Mouse (Mus musculus) CH12.LX (cell line): ENCODE results near the gene Tha1. TPM values are rescaled to one million over a fixed set of nuclear protein-coding genes. Genes with fewer than 3 reads are reported as not detected.

Experiments
- DNase-seq: peaks from one replicate; pipeline ENCODE4 v3.0.0-alpha.2; 2013; ENCODE audit errors: extremely low read depth
- H3K27ac ChIP-seq: 2 replicates; pipeline ENCODE4 v1.5.1; 2012; ENCODE audit warnings: low read depth, mild to moderate bottlenecking, control low read depth, moderate library complexity; ENCODE audit not compliant: insufficient read depth
- H3K27me3 ChIP-seq: replicated peaks from 2 replicates; pipeline ENCODE3; 2012; ENCODE audit warnings: inconsistent platforms
- H3K36me3 ChIP-seq, 2 experiments: replicated peaks in 1 of 2; 2 replicates each; pipeline versions ENCODE3 to v1.6.1; 2012; ENCODE audit warnings: inconsistent platforms in 1 of 2, low read length in 1 of 2, mild to moderate bottlenecking in 1 of 2, mixed read lengths in 1 of 2, moderate library complexity in 1 of 2; ENCODE audit not compliant: control insufficient read depth in 1 of 2, insufficient read depth in 1 of 2
- H3K4me1 ChIP-seq, 2 experiments: 2 replicates each; pipeline ENCODE4 v1.6.1; 2012; ENCODE audit warnings: inconsistent platforms in 1 of 2, moderate library complexity in 1 of 2; ENCODE audit not compliant: insufficient read depth in 2 of 2, control insufficient read depth in 1 of 2
- H3K4me2 ChIP-seq: 2 replicates; pipeline ENCODE4 v1.6.1; 2012; ENCODE audit warnings: low read depth, mild to moderate bottlenecking, control low read depth; ENCODE audit not compliant: poor library complexity, insufficient read depth, severe bottlenecking
- H3K4me3 ChIP-seq, 3 experiments: fragments of 150-350 bp in 1 of 3; sonication (generic) in 1 of 3; replicated peaks in 1 of 3; 2 replicates each; pipeline versions ENCODE3 to v1.5.1; 2011 to 2012; ENCODE audit warnings: low read depth in 2 of 3, low read length in 2 of 3, mild to moderate bottlenecking in 2 of 3, moderate library complexity in 2 of 3, control low read depth in 1 of 3, improper control_type of control experiment in 1 of 3, inconsistent platforms in 1 of 3, mixed read lengths in 1 of 3; ENCODE audit not compliant: poor library complexity in 1 of 3
- H3K79me2 ChIP-seq: replicated peaks from 2 replicates; pipeline ENCODE4 v1.6.1; 2012; ENCODE audit warnings: mild to moderate bottlenecking, moderate library complexity; ENCODE audit not compliant: control insufficient read depth, poor library complexity, insufficient read depth, severe bottlenecking; ENCODE audit errors: extremely low read depth
- H3K9ac ChIP-seq: 2 replicates; pipeline ENCODE4 v1.6.1; 2012; ENCODE audit warnings: low read depth, mild to moderate bottlenecking, control low read depth, moderate library complexity; ENCODE audit not compliant: insufficient read depth
- H3K9me3 ChIP-seq: replicated peaks from 2 replicates; pipeline ENCODE3; 2012; ENCODE audit warnings: low read length, inconsistent platforms, mixed read lengths
- BHLHE40 ChIP-seq: IDR thresholded peaks from 2 replicates; pipeline ENCODE4 v1.6.1; 2011; ENCODE audit warnings: mild to moderate bottlenecking, low read depth, low read length, improper control_type of control experiment
- CTCF ChIP-seq, 2 experiments: IDR thresholded peaks in 1 of 2; conservative IDR thresholded peaks in 1 of 2; 2 replicates each; pipeline ENCODE4 v1.5.1; 2011 to 2012; ENCODE audit warnings: low read depth in 2 of 2, low read length in 2 of 2, improper control_type of control experiment in 1 of 2, inconsistent platforms in 1 of 2, mild to moderate bottlenecking in 1 of 2, moderate library complexity in 1 of 2
- E2F4 ChIP-seq: IDR thresholded peaks from 2 replicates; pipeline ENCODE4 v1.6.1; 2011; ENCODE audit warnings: low read depth, low read length, improper control_type of control experiment; ENCODE audit not compliant: insufficient replicate concordance
- EP300 ChIP-seq: IDR thresholded peaks from 2 replicates; pipeline ENCODE4 v1.6.1; 2011; ENCODE audit warnings: low read length, improper control_type of control experiment
- GABPA ChIP-seq: IDR thresholded peaks from 2 replicates; pipeline ENCODE4 v1.6.1; 2012; ENCODE audit warnings: low read depth, low read length, improper control_type of control experiment, inconsistent platforms; ENCODE audit not compliant: insufficient replicate concordance
- HCFC1 ChIP-seq: IDR thresholded peaks from 2 replicates; pipeline ENCODE4 v1.6.1; 2012; ENCODE audit warnings: low read depth, mild to moderate bottlenecking, inconsistent platforms, low read length, improper control_type of control experiment
- IRF4 ChIP-seq: IDR thresholded peaks from 2 replicates; pipeline ENCODE4 v1.6.1; 2014; ENCODE audit warnings: low read depth, mild to moderate bottlenecking, inconsistent platforms, low read length, improper control_type of control experiment
- KAT2A ChIP-seq: IDR thresholded peaks from 2 replicates; pipeline ENCODE4 v1.6.1; 2012; ENCODE audit warnings: low read length, improper control_type of control experiment, inconsistent platforms; ENCODE audit not compliant: insufficient replicate concordance
- MAFK ChIP-seq: IDR thresholded peaks from 2 replicates; pipeline ENCODE4 v1.6.1; 2011; ENCODE audit warnings: low read length, improper control_type of control experiment; ENCODE audit not compliant: insufficient replicate concordance
- MAX ChIP-seq: IDR thresholded peaks from 2 replicates; pipeline ENCODE4 v1.6.1; 2011; ENCODE audit warnings: low read length, improper control_type of control experiment
- MAZ ChIP-seq: IDR thresholded peaks from 2 replicates; pipeline ENCODE4 v1.6.1; 2012; ENCODE audit warnings: low read depth, mild to moderate bottlenecking, inconsistent platforms, low read length, improper control_type of control experiment, moderate library complexity
- MYC ChIP-seq: IDR thresholded peaks from 2 replicates; pipeline ENCODE4 v1.6.1; 2011; ENCODE audit warnings: low read depth, mild to moderate bottlenecking, improper control_type of control experiment, low read length
- NELFE ChIP-seq: IDR thresholded peaks from 2 replicates; pipeline ENCODE4 v1.6.1; 2011; ENCODE audit warnings: low read depth, low read length, improper control_type of control experiment
- NRF1 ChIP-seq: IDR thresholded peaks from 2 replicates; pipeline ENCODE4 v1.6.1; 2014; ENCODE audit warnings: low read depth, mild to moderate bottlenecking, inconsistent platforms, low read length, improper control_type of control experiment, moderate library complexity
- PAX5 ChIP-seq: IDR thresholded peaks from 2 replicates; pipeline ENCODE4 v1.6.1; 2012; ENCODE audit warnings: low read length, inconsistent platforms, mixed read lengths
- POLR2A ChIP-seq: IDR thresholded peaks from 2 replicates; pipeline ENCODE4 v1.6.1; 2011; ENCODE audit warnings: low read depth, mild to moderate bottlenecking, improper control_type of control experiment, low read length
- POLR2AphosphoS2 ChIP-seq: IDR thresholded peaks from 2 replicates; pipeline ENCODE4 v1.6.1; 2011; ENCODE audit warnings: low read depth, low read length, improper control_type of control experiment
- RAD21 ChIP-seq: IDR thresholded peaks from 2 replicates; pipeline ENCODE4 v1.6.1; 2011; ENCODE audit warnings: low read depth, mild to moderate bottlenecking, low read length, improper control_type of control experiment, moderate library complexity
- RCOR1 ChIP-seq: conservative IDR thresholded peaks from 2 replicates; pipeline ENCODE4 v1.6.1; 2012; ENCODE audit warnings: low read depth, mild to moderate bottlenecking, inconsistent platforms, low read length, improper control_type of control experiment
- SMC3 ChIP-seq: IDR thresholded peaks from 2 replicates; pipeline ENCODE4 v1.6.1; 2011; ENCODE audit warnings: low read depth, low read length, improper control_type of control experiment
- ZKSCAN1 ChIP-seq: IDR thresholded peaks from 2 replicates; pipeline ENCODE4 v1.6.1; 2012; ENCODE audit warnings: low read depth, inconsistent platforms, low read length, improper control_type of control experiment, borderline replicate concordance
- ZNF384 ChIP-seq: IDR thresholded peaks from 2 replicates; pipeline ENCODE4 v1.6.1; 2012; ENCODE audit warnings: low read depth, low read length, improper control_type of control experiment, inconsistent platforms
- dilution Hi-C: fragments of 300-500 bp; cut with MboI; formaldehyde crosslinking; loops from 2 replicates; pipeline ENCODE4 v1.14.3; 2020; ENCODE audit warnings: low sequenced_read_pairs; ENCODE audit not compliant: extremely low pct_unique_long_range_greater_than_20kb, extremely low pct_ligation_motif_present
- in situ Hi-C: fragments of 300-500 bp; cut with MboI; formaldehyde crosslinking; loops from 3 replicates; pipeline ENCODE4 v1.14.3; 2019; ENCODE audit warnings: low sequenced_read_pairs, low pct_ligation_motif_present, low pct_unique_long_range_greater_than_20kb, mixed read lengths
- polyA plus RNA-seq: library from polyadenylated mRNA; unstranded; fragments of >175 nt; gene quantifications from 2 replicates; pipeline ENCODE4 v1.2.1, GENCODE M21; 2012; ENCODE audit warnings: low read depth; ENCODE audit not compliant: insufficient read length
- total RNA-seq, 2 experiments: library from RNA; depleted of rRNA; stranded (reverse); fragments of 300-350 nt in 1 of 2; fragments of >200 nt in 1 of 2; gene quantifications; 2 replicates each; pipeline ENCODE4 v1.2.3; 2012 to 2014

Gene Tha1
- total and polyA plus RNA-seq, 3 experiments = not detected

- dilution Hi-C loops = no loop called here
- Histone ChIP-seq H3K9me3 (peaks cover 12% of the 10 kb centered on the region), H3K36me3 (no peaks in the 10 kb centered on the region), H3K4me3 (no peak overlapping the region), H3K27me3 (peaks cover 60% of the 10 kb centered on the region), H3K79me2 (no peaks in the 10 kb centered on the region), H3K9ac (no peak overlapping the region), H3K4me2 (no peak overlapping the region), H3K27ac (no peak overlapping the region), H3K4me1 (peaks cover 10 to 19% of the 10 kb centered on the region in 2 experiments)
- in situ Hi-C loops = loop anchor here (5.0 kb wide), 1 partner anchor 36 kb away; no protein-coding TSS in a partner anchor
- TF ChIP-seq PAX5 (no peak), NELFE (no peak), SMC3 (no peak), MYC (no peak), MAFK (no peak), MAX (no peak), IRF4 (no peak)
- DNase-seq = no peak
Measured at GRCm38 (mm10) chr11:117915837-117916236, 42.6 kb upstream of the Tha1 start.

- dilution Hi-C loops (no loop called here), in situ Hi-C loops (loop anchor here (5.0 kb wide), 1 partner anchor 37 kb away; no protein-coding TSS in a partner anchor)
- no peak overlapping the region for H3K4me3 ChIP-seq
- H3K9me3 ChIP-seq = peaks cover 12% of the 10 kb centered on the region
- no peak for TF ChIP-seq GABPA
- TF ChIP-seq MYC = no peak
- TF ChIP-seq EP300 = no peak
- TF ChIP-seq ZNF384 = no peak
- TF ChIP-seq BHLHE40 = no peak
- no peak for TF ChIP-seq POLR2AphosphoS2
- no peak for TF ChIP-seq RCOR1
- TF ChIP-seq PAX5 = no peak
- TF ChIP-seq HCFC1 = no peak
- peak; percentile 31 for TF ChIP-seq RAD21
- TF ChIP-seq NRF1 = no peak
- TF ChIP-seq SMC3 = peak; percentile 30
- TF ChIP-seq KAT2A = no peak
- TF ChIP-seq POLR2A = no peak
- TF ChIP-seq CTCF (conservative IDR thresholded peaks at IDR 0.05 in 1 of 2, IDR thresholded peaks at IDR 0.05 in 1 of 2; ENCODE audit: low read depth in 2 of 2, low read length in 2 of 2) = peak; percentile 48 to 63; a peak in 3 of 4 replicates
- TF ChIP-seq MAZ = no peak
- TF ChIP-seq E2F4 = no peak
- no peak for TF ChIP-seq ZKSCAN1
- H3K27me3 ChIP-seq = peaks cover 61% of the 10 kb centered on the region
- no peak for DNase-seq
- H3K27ac ChIP-seq = no peak overlapping the region
- no peak overlapping the region for H3K4me2 ChIP-seq
- peaks cover 10 to 19% of the 10 kb centered on the region in 2 experiments for H3K4me1 ChIP-seq
- H3K9ac ChIP-seq = no peak overlapping the region
- H3K79me2 ChIP-seq = no peaks in the 10 kb centered on the region
- H3K36me3 ChIP-seq = no peaks in the 10 kb centered on the region
Measured at GRCm38 (mm10) chr11:117915341-117915740, 42.1 kb upstream of the Tha1 start.
